Mouse (Mus musculus): ENCODE results near the gene Gm20388. TPM values are rescaled to one million over a fixed set of nuclear protein-coding genes. Genes with fewer than 3 reads are reported as not detected.

The Gm20388 gene
- polyA plus RNA-seq, 1 experiment = 18.7 TPM

DNA sequence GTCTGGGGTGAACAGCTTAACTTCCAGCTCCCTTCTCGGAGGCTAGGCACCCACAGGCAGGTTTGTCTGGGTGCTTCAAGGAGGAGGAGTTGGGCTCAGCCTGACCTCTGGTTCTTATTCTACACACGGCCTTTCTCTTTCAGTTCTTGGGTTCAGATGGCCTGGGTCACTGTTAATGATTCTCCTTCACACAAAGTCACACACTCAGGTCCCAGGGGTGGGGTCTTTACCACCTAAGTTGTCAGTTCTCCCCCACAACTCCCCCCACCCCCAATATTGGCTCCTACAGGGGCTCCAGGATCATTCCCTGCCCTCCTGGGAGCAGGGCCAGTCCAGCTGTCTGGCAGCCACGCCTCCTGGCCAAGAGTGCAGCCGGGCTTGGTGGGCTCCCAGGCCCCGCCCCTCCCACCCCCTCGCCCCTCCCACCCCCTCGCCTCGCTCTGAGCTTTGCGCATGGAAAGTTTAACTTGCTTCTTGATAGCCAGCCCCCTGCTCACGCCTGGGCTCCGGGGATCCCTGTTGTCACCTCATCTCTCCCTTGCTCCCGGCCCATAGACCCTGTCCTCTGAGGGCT is 605.6 kb downstream of the Gm20388 start:
- no peak for TF ChIP-seq CTCF (IDR thresholded peaks at IDR 0.05; ENCODE audit: borderline replicate concordance, insufficient read depth, low read depth, low read length)
- TF ChIP-seq POLR2A (IDR thresholded peaks at IDR 0.05; ENCODE audit: borderline replicate concordance, insufficient read depth, low read length) = no peak
- no peak overlapping the region for H3K27ac ChIP-seq (ENCODE audit: insufficient read depth, low read length)
- H3K4me1 ChIP-seq (ENCODE audit: control insufficient read depth, insufficient read depth, low read length) = peaks cover 71% of the 10 kb centered on the region
- DNase-seq = no peak
- WGBS = 67% methylated on average over 12 of the region's 12 CpGs
- H3K27me3 ChIP-seq (ENCODE audit: control insufficient read depth, insufficient read depth, low read length) = no peaks in the 10 kb centered on the region
- H3K4me3 ChIP-seq (replicated peaks; ENCODE audit: insufficient read depth, low read depth, low read length) = no peak overlapping the region

DNA sequence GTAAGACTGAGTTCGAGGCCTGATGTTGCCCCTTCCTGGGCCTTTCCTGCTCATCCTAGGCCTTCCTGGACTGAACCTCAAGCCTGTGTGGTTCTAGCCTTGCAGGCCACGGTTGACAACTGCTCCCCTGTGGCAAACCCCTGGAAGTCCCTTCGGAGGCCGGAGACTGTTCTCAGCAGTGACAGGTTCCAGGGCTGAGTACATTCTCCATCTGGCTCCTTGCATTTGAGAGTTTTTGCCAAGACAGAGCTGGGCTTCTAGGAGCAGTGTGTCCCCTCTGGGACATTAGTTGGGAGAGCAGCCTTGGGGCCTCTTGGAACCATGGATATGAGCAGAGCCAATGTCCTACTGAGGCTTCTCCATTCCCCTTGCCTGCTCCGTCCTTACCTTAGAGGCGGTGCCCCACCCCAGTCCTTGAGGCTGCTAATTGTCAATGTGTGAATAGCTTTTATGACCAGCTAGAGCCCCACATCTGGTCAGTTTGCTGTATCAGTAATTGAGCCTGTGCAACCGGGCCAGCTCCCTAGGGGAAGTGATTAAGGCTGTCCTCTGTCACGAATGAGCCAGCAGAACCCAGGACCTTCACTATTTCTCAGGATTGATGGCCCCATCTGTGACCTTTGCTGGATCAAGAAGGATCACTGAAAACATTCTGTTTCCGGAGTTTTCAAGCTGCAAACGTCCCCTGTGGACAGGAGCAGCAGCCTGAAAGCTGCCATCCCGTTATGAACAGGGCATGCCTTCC is 607.2 kb downstream of the Gm20388 start:
- no peak for DNase-seq
- Histone ChIP-seq H3K27ac (ENCODE audit: insufficient read depth, low read length) (no peak overlapping the region), H3K4me3 (replicated peaks; ENCODE audit: insufficient read depth, low read depth, low read length) (no peak overlapping the region), H3K27me3 (ENCODE audit: control insufficient read depth, insufficient read depth, low read length) (no peaks in the 10 kb centered on the region), H3K4me1 (ENCODE audit: control insufficient read depth, insufficient read depth, low read length) (peaks cover 69% of the 10 kb centered on the region)
- TF ChIP-seq CTCF (IDR thresholded peaks at IDR 0.05; ENCODE audit: borderline replicate concordance, insufficient read depth, low read depth, low read length) = no peak
- TF ChIP-seq POLR2A (IDR thresholded peaks at IDR 0.05; ENCODE audit: borderline replicate concordance, insufficient read depth, low read length) = no peak
- 64% methylated on average over 11 of the region's 11 CpGs for WGBS

DNA sequence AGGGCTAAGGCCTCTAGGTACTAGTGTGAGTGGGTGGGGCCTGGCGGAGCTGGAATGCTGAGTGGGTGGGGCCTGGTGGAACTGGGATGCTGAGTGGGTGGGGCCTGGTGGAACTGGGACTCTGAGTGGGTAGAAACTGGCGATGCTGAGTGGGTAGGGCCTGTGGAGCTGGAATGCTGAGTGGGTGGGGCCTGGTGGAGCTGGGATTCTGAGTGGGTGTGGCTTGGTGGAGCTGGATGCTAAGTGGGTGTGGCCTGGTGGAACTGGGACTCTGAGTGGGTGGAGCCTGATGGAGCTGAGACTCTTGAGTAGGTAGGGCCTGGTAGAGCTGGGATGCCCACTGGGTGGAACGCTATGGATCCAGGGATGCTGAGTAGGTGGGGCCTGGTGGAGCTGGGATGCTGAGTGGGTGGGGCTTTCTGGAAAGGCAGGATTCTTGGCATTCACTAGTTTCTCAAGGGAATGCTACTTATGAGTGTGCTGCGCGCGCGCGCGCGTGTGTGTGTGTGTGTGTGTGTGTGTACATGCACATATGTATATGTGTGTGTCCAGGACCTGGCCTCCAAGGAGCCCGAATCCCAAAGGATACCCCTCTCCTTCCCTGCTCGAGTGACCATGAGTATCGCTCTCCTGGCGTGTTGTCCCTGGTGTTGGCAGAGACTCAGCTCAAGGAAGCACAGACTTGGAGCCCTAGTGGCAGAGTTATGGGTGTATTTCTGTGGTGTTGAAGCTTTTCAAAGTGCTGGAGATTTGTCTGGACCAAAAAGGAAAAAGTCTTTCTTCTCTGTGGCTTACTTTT is 608.3 kb downstream of the Gm20388 start:
- H3K4me1 ChIP-seq (ENCODE audit: control insufficient read depth, insufficient read depth, low read length) = peaks cover 59% of the 10 kb centered on the region
- no peak overlapping the region for H3K4me3 ChIP-seq (replicated peaks; ENCODE audit: insufficient read depth, low read depth, low read length)

DNA sequence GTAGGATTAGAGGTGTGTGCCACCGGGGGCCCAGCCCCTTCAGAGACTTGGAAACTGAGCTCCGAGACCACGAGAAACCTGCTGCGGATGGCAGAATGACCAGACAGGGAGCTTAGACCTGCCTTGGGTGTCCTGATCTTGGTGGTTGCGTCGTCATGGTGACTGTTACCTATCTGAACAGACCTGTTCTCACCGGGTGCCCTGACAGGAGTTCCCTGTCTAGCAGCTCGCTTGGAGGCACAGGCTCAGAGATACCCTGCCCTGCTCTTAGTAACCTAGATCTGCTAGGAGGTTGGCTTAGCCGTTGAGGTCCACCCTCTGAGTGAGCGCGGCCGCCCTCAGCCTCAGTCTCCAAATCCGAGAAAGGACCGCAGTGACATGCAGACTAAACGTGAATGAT is 609.6 kb downstream of the Gm20388 start:
- Histone ChIP-seq H3K27ac (ENCODE audit: insufficient read depth, low read length) (peak overlapping the region; percentile 2), H3K27me3 (ENCODE audit: control insufficient read depth, insufficient read depth, low read length) (no peaks in the 10 kb centered on the region), H3K4me1 (ENCODE audit: control insufficient read depth, insufficient read depth, low read length) (peaks cover 53% of the 10 kb centered on the region), H3K4me3 (replicated peaks; ENCODE audit: insufficient read depth, low read depth, low read length) (no peak overlapping the region)
- no peak for DNase-seq
- TF ChIP-seq POLR2A (IDR thresholded peaks at IDR 0.05; ENCODE audit: borderline replicate concordance, insufficient read depth, low read length) (no peak), CTCF (IDR thresholded peaks at IDR 0.05; ENCODE audit: borderline replicate concordance, insufficient read depth, low read depth, low read length) (no peak)
- 61% methylated on average over 15 of the region's 15 CpGs for WGBS

More for the DNA sequence above, 608.3 kb downstream of the Gm20388 start:
- Histone ChIP-seq H3K27ac (ENCODE audit: insufficient read depth, low read length) (no peak overlapping the region), H3K27me3 (ENCODE audit: control insufficient read depth, insufficient read depth, low read length) (no peaks in the 10 kb centered on the region)
- DNase-seq = no peak
- 66% methylated on average over 14 of the region's 14 CpGs for WGBS
- TF ChIP-seq POLR2A (IDR thresholded peaks at IDR 0.05; ENCODE audit: borderline replicate concordance, insufficient read depth, low read length) (no peak), CTCF (IDR thresholded peaks at IDR 0.05; ENCODE audit: borderline replicate concordance, insufficient read depth, low read depth, low read length) (no peak)

DNA sequence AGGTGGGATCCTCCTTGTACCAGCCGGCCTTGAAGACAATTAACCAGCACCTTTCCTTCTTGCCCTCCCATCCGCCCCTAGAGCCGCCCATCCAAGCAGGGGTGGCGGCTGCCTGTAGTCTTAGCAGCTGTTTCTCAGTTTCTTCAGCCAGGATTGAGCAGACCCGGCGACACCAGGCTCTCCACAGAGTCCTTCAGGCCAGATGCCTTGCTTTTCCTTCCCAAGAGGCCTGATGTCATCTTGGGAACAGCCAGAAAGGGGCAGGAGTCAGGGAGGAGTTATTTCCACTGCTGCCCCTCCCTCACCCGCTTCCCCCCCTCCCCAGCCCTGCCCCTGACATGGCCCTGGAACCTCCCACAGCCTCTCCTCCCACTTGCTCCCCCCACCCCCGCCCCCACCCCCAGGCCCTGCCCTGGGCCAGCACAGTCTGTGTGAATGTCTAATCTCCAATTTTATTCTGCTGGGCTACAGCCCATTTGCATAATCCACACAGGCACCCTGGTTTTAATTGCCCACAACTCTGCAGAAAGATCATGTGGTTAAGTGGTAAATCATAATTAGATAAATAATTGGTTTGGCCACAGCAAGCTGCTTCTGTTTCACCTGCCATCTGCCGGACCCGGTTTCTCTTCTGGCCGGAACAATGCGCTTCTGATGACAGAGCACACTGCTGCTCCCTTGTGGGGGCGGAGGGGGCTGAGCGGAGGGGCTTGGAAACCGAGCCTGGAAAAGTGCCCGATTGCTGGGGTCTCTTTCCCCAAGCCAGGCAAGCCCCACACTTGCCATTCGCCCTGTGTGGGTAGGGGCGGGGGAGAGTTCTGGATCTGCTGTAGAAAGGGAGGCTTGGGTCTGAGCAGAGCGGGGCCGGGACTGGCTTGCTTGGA is 610.3 kb downstream of the Gm20388 start:
- Histone ChIP-seq H3K27me3 (ENCODE audit: control insufficient read depth, insufficient read depth, low read length) (no peaks in the 10 kb centered on the region), H3K4me3 (replicated peaks; ENCODE audit: insufficient read depth, low read depth, low read length) (peak overlapping the region; percentile 27), H3K27ac (ENCODE audit: insufficient read depth, low read length) (peak overlapping the region; percentile 56), H3K4me1 (ENCODE audit: control insufficient read depth, insufficient read depth, low read length) (peaks cover 60% of the 10 kb centered on the region)
- TF ChIP-seq CTCF (IDR thresholded peaks at IDR 0.05; ENCODE audit: borderline replicate concordance, insufficient read depth, low read depth, low read length) (peak; percentile 44; the same call in 1 of the 2 replicates), POLR2A (IDR thresholded peaks at IDR 0.05; ENCODE audit: borderline replicate concordance, insufficient read depth, low read length) (no peak)
- peak; percentile 83 to 89 for DNase-seq
- WGBS = 7% methylated on average over 20 of the region's 20 CpGs

DNA sequence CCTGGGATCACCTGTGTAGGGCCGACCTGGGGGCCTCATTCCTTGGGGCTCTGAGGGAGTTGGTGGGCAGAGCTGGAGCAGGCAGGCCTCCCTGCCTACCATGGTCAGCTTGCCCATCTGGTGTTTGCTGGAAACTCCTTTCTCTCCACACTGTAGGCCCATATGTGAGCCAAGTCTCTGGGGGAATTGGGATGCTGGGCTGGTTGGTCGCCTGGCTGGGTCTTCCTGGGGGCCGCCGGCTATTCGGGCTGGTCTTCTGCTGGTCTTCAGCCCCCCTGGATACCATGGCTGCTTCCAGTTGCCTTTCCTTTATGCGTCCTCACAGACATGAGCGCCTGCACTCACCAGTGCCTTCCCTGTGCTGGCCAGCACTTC is 610.9 kb downstream of the Gm20388 start:
- DNase-seq = no peak
- 22% methylated on average over 7 of the region's 7 CpGs for WGBS
- H3K4me3 ChIP-seq (replicated peaks; ENCODE audit: insufficient read depth, low read depth, low read length) = peak overlapping the region; percentile 27
- peak overlapping the region; percentile 56 for H3K27ac ChIP-seq (ENCODE audit: insufficient read depth, low read length)
- TF ChIP-seq CTCF (IDR thresholded peaks at IDR 0.05; ENCODE audit: borderline replicate concordance, insufficient read depth, low read depth, low read length) (no peak), POLR2A (IDR thresholded peaks at IDR 0.05; ENCODE audit: borderline replicate concordance, insufficient read depth, low read length) (no peak)
- H3K4me1 ChIP-seq (ENCODE audit: control insufficient read depth, insufficient read depth, low read length) = peaks cover 62% of the 10 kb centered on the region
- H3K27me3 ChIP-seq (ENCODE audit: control insufficient read depth, insufficient read depth, low read length) = no peaks in the 10 kb centered on the region

DNA sequence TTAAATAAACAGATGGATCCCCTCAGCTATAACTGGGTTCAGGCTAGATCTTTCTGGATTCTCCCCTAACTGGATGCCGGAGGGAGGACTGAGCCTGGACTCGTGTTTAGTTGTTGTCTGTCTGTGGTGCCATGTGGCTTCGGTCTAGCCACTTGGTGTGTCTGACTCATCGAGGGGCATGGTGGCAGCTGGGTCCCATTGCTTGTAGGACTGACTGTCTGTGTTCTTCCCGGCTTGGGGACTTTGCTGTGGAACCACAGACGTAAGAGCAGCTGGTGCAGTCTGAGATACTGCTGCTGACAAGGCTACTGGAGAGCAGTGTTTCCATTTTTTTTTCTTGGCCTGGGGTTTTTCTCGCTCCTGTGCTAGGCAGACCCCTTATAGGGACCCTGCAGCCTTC is 613.0 kb downstream of the Gm20388 start:
- Histone ChIP-seq H3K4me1 (ENCODE audit: control insufficient read depth, insufficient read depth, low read length) (peaks cover 46% of the 10 kb centered on the region), H3K4me3 (replicated peaks; ENCODE audit: insufficient read depth, low read depth, low read length) (no peak overlapping the region), H3K27ac (ENCODE audit: insufficient read depth, low read length) (no peak overlapping the region), H3K27me3 (ENCODE audit: control insufficient read depth, insufficient read depth, low read length) (no peaks in the 10 kb centered on the region)
- DNase-seq = no peak
- WGBS = 69% methylated on average over 7 of the region's 7 CpGs
- TF ChIP-seq POLR2A (IDR thresholded peaks at IDR 0.05; ENCODE audit: borderline replicate concordance, insufficient read depth, low read length) = no peak
- no peak for TF ChIP-seq CTCF (IDR thresholded peaks at IDR 0.05; ENCODE audit: borderline replicate concordance, insufficient read depth, low read depth, low read length)
